Mouse (Mus musculus) liver, adult 2 months (tissue): ENCODE results near the gene Sh2d3c.

ENCODE experiments used
- CTCF ChIP-seq: fragments of 200-500 bp; IDR thresholded peaks from 2 replicates; pipeline ENCODE4 v1.5.1; 2011; ENCODE audit warnings: low read depth, low read length, control low read depth
- POLR2A ChIP-seq: fragments of 200-500 bp; IDR thresholded peaks from 2 replicates; pipeline ENCODE4 v1.6.1; 2011; ENCODE audit warnings: low read length, control low read depth; ENCODE audit not compliant: insufficient read depth; ENCODE audit errors: extremely low read depth

DNA sequence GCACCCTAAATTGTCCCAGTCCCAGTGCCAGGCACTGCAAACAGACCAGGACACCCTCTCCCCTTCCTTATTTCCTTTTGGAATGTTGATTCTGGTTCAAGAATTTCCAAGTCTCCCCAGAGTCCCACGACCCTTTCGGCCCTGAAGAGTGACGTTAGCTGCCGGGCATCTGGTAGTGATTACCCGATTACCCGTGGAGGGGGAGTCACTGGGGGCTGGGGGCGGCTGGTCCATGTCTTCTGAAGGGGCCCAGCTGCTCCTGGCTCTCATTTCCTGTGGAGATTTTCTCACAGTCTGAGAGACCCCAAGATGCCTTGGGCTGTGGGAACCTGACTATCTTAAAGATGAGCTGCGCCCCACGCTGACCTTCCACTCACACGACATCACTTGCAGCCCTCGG, 10.0 kb downstream of the Sh2d3c start:
- TF ChIP-seq CTCF (no peak), POLR2A (no peak)
